Mouse (Mus musculus) heart, postnatal 36 days (tissue): ENCODE measurements around the gene Ptbp1. TPM values are rescaled to one million over a fixed set of nuclear protein-coding genes. Genes with fewer than 3 reads are reported as not detected.

Experiments
- DNase-seq, 2 experiments: peaks; one replicate each; pipeline ENCODE4 v3.0.0; 2021 to 2022
- intact Hi-C: fragments of 180-260 bp; cut with DNase I; formaldehyde crosslinking; loops from one replicate; pipeline ENCODE4 v1.15.1; 2025
- total RNA-seq, 2 experiments: library from RNA; stranded (reverse); gene quantifications; 2 replicates each; pipeline ENCODE4 v1.2.3; 2021

The Ptbp1 gene
- total RNA-seq, 2 experiments from 2014 or later: 50.9 to 51.2 TPM

DNA sequence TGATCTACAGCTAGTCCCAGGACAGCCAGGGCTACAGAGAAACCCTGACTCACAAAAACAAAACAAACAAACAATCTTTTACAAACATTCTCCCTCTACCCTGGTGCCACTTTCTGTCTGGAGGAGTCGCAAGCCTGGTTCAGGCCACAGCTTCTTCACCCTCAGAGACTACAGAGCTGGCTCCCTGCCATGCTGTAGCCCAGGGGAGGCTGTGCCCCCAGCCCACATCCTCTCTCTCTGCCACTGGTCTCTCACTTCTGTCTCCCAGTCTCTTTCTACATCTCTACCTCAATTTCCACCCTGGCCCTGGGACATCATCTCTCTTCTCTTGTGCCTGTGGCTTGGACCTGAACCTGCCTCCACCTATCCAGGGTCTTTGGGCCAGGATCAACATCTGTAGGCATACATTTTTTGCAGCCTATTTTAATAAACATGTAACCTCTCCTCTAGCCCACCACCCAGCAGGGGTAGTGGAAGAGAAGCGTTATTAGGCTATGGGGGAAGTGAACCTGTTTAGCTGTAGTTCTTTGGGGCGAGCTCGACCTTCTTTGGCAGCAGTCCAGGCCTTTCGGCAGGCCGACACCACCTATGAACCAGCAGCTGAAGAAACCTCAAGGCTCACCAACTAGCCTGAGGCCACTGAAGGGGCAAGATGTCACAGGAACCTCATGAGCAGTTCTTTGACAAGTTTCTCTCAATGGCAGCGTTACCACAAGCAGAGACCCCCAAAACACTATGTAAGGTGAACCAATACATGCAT lies 22.0 kb upstream of the Ptbp1 start:
- intact Hi-C loops: no loop called here
- DNase-seq: no peak

DNA sequence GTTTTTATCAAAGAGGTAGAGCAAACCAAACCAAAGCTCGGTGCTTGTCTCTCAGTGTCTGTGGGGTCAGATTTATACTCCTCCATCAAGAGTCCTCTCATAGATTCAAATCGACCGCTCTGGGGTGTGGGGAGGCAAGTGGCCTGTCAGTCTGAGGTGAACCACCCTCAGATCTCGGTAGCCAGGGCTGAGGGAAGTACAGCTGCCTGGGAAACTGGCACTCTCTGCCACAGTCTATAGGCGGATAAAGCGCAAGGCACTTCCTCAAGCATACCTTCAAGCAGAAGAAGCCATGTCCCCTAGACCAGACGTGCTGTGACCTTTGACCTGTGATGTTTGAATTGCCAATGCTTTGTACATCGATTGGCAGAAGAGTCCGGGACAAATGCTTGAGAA lies 21.4 kb upstream of the Ptbp1 start:
- intact Hi-C loops: no loop called here
- DNase-seq: no peak

DNA sequence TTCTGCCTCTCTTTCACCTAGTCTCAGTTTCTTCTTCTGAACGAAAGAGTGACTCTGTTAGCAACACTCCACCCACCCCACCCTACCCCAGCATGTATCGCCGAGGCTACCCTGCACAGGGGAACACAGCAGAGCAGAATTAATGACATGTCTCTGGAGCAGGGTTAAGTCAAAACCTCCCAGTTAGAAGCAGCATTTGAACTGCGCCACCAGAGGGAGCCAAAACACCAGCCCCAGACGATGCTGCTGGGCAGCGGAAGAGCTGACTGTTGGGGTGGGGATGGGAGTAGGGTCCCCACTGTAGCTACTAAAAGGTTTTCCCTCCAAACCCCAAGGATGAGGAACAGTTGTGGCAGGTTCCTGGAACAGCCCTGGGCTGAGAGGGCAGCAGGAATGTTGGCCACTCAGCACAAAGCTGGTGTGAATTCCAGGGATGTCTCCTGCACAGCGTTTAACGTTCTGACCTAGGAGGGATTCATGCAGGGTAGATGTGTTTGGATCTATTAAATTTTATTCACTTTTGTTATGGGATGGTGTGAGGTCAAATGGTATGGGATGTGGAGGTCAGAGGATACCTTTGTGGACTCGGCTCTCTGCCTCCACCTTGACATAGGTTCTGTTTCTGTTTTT lies 19.3 kb upstream of the Ptbp1 start:
- intact Hi-C loops: loop anchor here (1.0 to 2.0 kb wide), 4 partner anchors 48 to 123 kb away; no protein-coding TSS in a partner anchor
- DNase-seq: peak; percentile 81 to 86

DNA sequence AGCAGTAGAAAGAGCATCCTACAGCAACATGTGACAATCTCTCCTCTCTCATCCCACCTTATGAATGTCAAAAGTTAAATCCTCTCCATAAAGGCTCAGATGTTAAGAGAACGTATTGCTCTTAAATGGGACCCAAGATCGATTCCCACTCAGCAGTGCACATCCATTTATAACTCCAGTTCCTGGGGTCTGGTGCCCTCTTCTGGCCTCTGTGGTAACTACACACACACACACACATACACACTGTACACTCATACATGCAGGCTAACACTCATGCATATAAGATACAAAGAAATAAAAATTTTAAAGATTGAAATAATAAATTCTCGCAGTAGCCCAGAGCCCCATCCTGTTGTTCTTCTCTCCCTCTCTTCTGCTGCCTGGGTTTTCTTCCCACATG lies 17.3 kb upstream of the Ptbp1 start:
- intact Hi-C loops: no loop called here
- DNase-seq: no peak

DNA sequence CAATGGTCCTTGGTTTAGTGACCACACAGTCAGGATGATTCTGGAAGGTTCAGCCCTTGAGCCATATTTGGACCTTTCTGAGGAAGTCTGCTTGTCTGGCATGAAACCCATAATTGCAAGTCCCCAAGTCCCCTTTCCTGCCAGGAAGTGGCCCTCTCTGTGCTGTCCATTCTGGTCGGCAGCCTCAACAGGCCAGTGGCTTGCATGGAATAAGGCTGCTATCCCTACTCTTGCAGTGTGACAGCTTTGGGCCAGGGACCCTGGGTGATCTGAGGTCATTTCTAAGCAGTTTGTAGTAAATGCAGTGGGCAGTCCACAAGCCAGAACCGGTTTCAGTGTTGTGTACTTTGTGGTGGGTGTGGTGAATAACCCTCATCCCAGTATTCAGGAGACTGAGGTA lies 16.1 kb upstream of the Ptbp1 start:
- no peak for DNase-seq
- intact Hi-C loops: no loop called here

DNA sequence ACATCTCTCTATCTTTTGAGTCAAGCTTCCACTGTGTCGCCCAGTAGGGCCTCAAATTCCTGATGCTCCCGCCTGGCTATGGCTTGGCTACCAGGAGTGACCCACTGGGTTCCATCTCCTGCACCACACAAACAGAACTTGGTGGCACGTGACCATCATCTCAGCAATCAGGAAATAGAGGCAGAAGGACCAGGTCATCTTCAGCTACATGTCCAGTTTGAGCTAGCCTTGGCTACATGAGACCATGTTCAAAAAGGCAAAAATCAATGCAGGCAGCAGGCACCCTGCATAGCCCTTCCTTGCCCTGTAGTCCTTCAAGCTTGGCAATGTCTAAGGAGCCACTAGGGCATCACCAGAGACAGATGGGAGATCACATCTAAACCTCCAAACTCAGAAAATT lies 14.1 kb upstream of the Ptbp1 start:
- no peak for DNase-seq
- intact Hi-C loops: loop anchor here (2.0 kb wide), 1 partner anchor 19 kb away; no protein-coding TSS in a partner anchor

DNA sequence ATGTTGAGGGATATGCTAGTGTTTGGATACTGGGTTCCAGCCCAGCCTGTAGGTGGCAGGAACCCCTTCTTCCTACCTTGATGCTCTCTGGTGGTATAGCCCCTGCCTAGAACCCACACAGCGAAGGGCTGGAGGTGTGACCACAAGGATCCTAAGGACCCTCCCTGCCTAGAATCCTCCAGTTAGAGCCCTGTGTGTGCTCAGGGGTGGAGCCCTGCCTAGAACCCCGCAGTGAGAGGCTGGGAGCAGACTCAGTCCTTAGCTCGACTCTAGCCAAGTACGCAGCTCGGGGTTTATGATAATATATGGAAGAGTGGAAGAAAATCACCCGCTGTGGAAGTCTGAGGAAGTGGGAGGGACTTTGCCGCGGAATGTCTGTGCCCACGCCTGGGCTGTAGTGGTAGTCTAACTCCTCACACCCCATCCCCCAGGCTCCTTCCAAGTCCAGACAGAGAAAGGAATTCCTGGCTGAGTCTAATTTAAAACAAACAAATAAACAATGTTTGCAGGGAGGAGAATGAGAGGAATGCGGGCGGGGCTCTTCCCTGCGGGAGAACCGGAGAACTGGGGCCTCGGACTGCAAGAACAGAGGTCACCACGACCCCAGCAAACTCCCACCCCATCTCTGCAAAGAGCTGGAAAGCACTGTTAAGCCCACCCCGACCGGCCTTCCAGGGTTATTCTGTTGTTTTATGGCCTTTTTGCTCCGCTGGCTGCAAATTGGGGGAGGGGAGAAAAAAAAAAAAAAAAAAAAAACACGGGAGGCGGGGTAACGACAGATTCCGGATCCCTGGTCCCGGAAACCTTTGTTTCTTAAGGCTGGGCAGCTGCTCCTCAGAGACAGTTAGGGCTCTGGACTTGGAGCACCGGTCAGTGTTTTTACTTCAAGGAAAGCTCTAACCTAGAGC lies 13.3 kb upstream of the Ptbp1 start:
- peak; percentile 61 to 71 for DNase-seq
- intact Hi-C loops: loop anchor here (2.0 kb wide), 1 partner anchor 18 kb away; no protein-coding TSS in a partner anchor

DNA sequence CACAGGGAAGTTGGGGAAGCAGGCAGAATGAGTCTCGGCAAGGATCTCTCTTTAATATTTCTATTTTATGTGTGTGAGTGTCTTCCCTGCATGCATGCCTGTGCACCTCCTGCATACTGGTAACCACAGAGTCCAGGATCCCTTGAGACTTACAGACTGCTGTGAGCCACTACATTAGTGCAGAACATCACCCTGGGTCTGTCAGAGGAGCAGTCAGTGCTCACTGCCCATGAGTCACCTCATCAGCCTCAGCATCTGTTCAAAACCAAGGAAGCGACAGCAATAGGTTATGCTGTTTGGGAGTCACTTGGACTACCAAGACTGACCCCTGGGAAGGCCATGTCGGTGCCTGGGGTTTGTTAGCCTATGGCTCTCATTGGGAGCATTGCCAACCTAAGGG lies 11.9 kb upstream of the Ptbp1 start:
- intact Hi-C loops: no loop called here

DNA sequence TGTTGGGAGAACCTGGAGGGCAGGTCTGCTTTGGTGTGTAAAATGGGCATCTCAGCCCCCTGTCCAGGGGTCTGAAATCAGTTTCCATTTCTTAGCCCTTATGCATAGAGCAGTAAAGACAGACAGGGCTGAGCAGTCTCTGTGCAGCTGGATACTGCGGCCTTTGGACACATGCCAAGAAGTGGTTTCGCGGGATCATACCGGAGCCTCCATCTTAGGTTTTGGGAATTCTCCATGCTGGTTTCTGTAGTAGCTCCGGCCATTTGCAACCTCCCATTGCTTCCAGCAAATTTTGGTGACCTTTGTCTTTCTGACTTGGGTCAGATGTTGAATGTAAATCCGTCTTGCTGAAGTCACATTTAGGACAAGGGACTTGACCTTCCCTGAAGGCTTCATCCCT lies 10.8 kb upstream of the Ptbp1 start:
- no peak for DNase-seq
- intact Hi-C loops: no loop called here

More for the DNA sequence above, 11.9 kb upstream of the Ptbp1 start:
- no peak for DNase-seq

DNA sequence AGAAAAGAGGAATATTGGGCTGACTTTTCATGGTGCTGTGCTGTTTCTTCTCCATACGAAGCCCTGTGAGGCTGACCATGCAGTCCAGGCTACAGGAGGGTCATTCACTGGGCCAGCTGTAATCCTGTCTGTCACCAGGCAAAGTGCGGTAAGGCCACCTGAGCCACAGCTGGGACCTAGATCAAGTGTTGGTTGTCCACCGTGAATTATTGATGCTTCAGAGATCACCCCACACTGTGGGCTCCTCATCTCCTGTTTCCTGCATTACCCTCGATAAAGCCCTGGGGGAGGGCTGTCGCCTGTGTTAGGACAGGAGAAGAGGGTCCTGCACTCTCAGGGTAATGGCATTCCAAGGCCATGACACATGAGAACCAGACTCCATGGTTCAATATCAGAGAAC lies 7.7 kb upstream of the Ptbp1 start:
- no peak for DNase-seq
- intact Hi-C loops: no loop called here

DNA sequence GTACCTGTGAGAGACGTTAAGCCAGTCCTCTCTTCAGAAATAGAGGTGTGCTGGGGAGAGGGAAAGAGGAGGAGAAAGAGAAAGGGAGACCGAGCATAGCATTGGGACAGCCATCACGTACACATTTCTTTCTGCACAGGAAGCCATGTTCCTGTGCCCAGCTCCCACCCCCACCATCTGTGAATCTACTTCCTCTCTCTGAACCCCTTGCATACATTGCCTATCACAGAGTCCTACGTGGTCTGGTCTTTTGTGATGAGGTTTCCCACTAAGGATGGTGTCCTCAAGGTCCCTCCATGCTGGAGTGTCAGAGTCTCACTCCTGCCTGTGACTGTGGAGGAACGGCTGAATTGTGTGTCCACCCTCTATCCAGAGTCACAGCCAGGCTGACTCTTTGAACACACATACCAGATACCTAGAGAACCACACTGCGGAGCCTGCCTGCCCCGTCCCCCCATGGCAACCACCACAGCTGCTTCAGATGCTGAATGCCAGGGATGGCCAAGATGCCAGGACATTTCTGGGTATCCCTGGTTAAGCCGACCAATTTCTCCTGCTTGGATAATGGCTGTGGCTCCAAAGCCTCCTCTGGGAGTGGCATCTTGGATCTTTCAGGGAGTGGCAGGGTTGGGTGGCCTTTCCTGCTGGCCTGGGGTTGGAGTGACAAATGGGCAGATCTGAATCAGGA lies 4.1 kb upstream of the Ptbp1 start:
- intact Hi-C loops: no loop called here
- DNase-seq: no peak

DNA sequence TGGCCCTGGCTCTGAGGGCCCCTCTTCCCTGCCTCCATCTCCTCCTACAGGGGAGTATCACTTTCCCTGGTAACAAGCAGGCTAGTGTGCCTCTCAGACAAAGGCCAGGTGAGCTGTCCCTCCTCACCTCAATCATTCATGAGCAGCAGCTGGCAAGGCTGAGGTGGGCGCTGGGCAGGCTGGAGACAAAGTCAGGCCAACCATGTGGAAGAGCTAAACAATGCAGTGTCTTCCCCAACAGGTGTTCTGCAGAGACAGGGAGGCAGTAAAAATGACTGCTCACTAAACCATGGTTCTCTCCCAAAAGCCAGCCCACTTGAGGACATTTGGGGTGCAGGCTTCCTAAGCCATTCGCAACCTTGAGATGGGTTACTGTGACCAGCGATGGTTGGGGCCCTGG lies 2.6 kb upstream of the Ptbp1 start:
- intact Hi-C loops: no loop called here
- DNase-seq: no peak

DNA sequence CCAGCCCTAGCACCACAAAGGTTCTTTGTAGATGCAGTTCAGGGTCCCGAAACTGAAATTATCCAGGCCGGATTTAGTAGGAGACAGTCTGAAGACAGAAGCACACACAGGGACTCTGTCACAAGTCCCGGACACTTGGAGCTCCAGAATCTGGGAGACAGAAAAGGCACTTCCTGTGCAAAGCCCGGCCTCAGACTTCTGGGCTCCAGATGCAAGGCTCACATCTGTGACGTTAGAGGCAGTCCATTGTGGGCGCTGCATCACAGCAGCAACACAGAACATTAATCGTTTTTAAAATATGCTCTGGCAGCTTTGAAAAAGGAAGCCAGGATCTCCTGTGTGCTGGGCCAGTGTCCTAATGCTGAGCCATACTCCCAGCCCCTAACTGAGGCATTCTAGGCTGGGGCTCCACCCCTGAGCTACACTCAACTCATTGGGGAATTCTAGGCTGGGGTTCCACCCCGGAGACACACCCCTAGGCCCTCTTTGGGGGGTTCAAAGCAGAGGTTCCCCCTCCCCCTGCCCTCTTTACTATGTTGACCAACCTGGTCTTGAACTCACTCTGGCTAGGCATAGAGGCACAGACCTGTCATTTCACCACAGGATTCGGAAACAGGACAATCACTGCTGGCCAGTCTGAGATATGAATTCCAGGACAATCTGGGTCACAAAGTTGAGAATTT lies 2.0 kb upstream of the Ptbp1 start:
- peak; percentile 51 to 58 for DNase-seq
- intact Hi-C loops: no loop called here

DNA sequence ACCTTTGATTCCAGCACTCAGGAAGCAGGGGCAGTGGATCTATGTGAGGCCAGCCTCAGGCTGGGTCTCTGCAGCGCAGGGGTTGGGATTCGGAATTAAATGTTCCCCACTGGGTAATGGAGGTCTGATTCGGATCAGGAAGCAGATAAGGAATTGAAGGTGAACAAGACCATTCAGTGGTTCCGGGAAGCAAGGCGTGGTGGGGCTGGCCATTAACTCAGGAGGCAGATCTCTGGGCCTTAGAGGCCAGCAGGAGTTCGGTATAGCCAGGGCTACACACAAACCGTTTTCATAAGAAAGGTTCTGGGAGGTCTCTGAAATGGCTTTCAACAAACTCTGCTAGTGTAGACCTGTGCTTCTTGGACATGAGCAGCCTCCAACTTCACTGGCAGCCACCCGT lies 1.4 kb upstream of the Ptbp1 start:
- intact Hi-C loops: no loop called here
- peak in 1 of 2 experiments; percentile 48 for DNase-seq

DNA sequence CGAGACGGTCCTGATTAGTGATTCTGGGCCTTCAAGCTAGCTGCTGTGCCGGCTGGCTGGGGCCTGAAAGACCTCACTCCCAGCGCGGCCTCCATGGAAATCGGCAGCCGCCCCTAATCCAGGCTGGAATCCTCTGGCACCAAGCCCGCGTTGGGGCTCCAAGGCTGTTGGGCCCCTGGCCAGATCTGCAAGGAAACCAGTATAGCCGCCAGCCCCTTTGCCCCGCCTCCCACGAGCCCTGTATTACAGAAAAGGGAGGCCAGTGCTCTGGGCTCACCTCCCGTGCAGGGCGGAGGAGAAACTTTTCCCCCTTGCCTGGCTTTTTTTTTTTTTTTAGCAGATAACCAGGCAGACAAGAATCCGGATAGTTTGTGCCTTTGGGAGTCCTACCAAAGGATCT lies 835 bp upstream of the Ptbp1 start:
- intact Hi-C loops: no loop called here
- DNase-seq: peak; percentile 95 to 98

DNA sequence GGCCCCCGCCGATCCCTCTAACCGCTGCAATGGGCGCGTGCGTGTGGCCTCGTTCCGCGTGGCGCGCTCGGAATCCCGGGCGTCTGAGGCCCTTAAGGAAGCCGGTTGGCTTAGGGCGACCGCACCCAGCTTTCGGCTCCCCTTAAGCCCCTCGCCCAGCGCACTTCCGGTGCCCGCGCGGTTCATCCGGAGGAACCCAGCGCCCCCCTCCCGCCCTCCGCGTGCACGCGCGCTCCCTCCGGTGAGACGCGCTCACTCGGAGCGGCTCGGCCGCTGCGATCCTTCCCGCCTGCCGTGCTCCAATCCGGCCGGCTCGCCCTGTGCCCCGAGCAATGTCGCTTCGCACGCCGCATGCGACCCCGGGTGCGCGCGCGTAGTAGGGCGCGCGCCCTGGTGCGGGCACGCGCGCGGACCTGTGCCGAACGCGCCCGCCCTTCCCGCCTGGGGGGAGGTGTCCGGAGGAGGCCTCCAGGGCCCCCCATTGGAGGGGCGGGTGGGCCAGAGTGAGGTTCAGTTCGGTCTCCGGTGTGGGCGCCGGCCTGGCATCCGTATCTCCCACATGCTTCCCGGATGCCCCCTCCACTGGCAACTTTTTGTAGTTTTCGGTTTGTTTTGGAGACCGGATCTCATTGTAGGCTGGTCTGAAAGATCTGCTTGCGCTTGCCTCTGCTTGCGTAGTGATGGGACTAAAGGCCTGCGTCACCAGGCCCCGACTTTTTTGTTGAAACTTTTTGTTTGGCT lies 744 bp downstream of the Ptbp1 start:
- peak; percentile 69 to 79 for DNase-seq
- intact Hi-C loops: no loop called here

DNA sequence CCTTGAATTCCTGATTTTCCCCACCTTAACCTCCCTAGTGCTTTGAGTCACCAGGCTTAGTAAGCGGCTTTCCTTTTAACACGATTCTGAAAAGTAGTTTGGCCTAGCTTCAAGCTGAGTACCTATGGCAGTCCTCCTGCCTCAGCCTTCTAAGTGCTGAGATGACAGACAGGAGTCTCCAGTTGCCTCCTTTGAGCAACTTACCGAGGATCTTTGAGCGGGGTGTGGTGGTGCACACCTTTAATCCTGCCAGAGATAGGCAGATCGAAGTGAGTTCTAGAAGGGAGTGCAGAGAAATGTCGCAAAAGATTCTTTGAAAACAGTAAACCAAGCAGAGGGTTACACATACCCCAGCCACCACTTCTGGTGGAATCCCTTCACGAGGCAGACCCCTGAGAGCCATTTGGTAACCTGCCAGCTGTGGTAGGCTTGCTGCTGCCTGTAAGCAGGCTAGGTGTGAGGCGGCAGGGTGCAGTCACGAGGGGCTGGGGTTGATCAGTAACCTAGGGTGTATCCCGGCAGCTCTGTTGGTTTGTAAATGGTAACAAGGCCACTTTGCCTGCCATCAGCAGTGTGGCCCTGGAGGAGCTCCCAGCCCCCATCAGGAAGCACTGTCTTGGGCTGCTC lies 1.4 kb downstream of the Ptbp1 start:
- DNase-seq: no peak
- intact Hi-C loops: no loop called here

DNA sequence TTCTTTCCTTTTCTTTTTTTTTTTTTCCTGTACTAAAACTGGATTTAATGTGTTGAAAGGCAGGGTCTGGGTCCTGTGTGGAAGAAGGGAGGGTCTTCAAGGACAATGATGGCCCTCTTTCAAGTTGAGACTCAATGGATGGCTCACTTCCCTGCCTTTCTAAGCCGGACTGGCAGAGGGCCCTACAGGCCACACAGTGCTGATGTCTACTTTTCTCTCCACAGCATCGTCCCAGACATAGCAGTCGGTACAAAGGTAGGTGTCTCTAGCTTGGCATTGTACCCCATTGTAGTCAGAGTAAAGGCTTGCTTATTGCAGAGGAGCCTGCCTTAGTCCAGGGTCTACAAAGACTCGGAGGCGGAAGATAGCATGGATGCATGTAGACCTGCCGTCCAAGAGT lies 2.1 kb downstream of the Ptbp1 start:
- intact Hi-C loops: no loop called here
- DNase-seq: no peak
